Mouse (Mus musculus): Measurements from ENCODE around the gene Fbxl13.

The Fbxl13 gene

DNA sequence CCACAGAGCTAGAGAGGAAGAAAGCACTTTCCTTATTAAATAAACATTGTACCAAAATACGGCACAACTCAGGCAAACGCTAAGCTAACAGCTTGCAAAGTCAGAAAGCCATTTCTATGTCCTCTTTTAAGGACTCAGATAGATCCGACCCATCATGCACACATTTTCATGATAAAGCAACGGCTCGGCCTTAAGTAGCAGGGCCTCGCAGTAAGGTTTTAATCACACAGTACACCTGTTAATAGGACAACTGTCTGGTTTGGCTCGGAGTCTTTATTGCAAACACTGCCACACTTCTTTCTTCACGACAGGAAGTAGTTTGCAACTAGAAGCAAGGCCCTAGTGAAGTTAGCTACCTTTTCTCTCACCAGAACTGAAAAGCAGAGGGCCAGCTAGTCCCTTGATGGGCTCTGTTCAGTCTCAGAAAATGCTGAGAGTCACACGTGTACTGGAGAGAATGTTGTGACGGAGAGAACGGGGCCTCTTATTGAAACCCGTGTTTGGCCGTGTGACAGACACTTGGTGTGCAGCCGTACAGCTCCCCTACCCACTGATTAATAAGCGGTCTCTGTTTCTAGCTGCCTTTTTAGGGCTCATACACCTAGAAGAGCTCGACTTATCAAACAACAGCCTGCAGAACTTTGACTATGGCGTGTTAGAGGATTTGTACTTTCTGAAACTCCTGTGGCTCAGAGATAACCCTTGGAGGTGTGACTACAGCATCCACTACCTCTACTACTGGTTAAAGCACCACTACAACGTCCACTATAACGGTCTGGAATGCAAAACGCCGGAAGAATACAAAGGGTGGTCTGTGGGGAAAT is 70.8 kb downstream of the Fbxl13 start:
- no peak for DNase-seq (ENCODE audit: low spot score)

DNA sequence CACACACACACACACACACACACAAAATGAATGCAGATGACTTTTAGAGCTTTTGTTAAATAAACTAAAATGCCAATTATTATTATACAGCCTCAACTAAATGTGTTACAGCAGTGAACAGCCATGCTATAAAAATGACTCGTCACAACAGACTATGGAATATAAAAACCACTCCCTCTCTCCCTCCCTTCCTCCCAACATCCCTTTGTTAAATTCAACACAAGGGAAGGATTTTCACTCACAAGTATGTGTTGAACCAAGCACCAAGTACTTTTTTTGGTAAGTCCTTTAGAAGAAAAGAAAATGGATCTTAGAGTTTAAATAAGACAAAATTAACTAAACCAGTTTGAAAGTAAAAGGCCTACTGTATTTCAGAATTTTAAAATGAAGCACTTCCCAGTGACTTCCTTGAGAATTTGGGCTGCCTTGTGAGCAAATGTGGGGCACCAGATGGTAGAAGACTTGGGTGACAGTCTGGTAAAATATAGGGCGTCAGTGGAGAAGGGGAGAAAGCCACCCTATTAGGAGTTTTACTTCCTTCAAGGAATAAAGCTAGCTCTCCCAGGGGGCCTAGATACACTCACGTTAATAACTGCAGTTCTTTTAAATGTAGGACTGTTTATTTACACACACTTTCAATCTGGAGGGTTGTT is 72.5 kb downstream of the Fbxl13 start:
- DNase-seq (ENCODE audit: low spot score): no peak

DNA sequence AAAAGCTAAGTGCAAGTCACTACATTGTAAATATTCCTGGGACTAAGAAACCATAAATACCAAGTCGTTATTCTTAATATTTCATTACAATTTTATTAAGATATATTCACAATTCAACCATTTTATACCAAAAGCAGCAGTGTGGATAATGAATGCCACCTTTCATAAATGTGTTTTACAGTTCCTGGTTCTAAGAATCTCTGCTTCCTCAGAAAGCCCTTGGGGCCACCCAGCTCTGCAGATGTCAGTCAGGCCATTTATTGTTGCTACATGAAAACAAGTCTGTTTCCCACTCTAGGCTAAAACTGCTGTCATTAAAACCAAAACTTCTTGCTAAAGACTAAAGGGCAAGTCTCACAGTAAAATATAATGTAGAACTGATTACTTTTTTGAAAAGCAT is 77.7 kb downstream of the Fbxl13 start:
- no peak for DNase-seq (ENCODE audit: low spot score)

DNA sequence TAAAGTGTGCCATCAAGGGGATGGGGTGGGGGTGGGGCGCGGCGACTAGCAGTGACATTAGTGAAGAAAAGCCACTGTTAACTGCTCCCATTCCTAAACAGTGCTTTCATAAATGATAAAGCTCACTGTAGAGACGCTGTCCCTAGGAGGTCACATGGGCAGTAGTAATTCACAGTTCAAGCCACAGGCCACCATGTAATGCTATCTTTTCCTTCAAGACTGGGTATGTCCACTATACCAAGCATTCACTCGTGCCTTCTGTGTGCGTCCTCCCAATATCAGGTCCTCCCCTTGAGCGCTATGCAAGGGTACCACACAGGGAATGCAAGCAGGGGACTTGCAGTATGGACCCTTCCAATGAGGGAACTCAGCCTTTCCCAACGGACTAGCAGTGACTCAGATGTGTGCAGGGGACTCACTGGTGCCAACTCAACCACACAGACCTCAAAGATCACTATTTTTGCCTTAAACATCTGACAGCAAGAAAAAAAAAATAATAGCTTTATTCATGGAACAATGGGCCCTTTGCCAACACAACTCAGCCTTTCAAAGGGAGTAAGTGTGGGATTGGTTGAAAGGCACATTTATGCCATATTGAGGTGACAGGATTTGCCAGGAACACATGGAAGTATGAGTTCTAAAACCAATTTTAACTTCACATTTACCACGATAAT is 79.9 kb downstream of the Fbxl13 start:
- no peak for DNase-seq (ENCODE audit: low spot score)

DNA sequence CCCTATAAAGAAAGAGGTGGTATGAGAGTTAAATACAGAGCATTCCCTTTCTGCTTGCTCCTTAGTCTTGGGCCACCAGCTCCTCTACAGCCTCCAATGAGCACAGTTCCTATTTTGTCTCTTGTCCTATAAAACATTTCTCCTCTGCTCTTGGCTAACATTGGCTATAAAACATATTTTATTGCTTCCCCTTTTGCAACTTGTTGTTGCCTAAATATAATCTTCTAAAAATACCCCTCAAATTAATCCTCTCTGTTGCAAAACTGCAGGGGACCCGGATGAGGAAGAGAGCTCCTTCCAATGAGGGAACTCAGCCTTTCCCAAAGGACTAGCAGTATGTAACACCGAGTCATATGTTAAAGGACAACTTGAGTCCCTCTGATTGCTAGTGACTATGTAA is 81.5 kb downstream of the Fbxl13 start:
- DNase-seq (ENCODE audit: low spot score): no peak

DNA sequence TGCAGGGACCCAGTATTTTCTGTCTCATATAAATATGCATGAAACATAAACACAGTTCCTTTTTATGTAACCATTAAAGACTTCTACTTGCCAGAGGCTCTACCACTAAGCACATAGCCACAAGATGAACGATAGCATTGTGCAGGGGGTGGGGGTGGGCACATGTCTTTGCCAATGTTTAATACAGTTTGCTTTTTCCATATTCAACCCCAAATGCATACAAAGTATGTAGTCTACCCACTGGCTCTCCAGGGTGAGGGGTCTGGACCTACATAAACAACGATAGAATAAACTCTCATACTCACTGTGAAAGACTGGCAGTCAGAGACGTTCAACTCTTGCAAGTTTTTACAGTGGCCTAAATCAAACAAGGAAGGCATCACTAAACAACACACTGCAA is 88.9 kb downstream of the Fbxl13 start:
- DNase-seq (ENCODE audit: low spot score): no peak

DNA sequence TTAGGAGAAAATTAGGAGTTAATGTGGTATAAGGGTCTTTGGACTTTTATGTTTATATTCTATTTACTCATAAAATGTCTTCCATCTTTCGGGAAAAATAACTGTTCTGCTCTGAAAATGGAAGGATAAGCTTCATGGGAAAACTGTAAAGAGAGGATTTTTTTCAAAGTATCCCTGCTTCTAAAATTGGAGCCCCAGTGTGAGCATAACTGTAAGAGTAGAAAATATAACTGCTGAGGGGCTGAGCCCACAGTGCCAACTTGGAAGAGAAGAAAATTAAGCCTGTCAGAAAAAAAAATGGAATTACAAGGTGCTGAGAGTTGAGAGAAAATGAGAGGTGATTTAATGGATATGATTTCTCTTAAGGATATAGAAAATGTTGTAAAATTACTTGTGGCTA is 90.7 kb downstream of the Fbxl13 start:
- no peak for DNase-seq (ENCODE audit: low spot score)

DNA sequence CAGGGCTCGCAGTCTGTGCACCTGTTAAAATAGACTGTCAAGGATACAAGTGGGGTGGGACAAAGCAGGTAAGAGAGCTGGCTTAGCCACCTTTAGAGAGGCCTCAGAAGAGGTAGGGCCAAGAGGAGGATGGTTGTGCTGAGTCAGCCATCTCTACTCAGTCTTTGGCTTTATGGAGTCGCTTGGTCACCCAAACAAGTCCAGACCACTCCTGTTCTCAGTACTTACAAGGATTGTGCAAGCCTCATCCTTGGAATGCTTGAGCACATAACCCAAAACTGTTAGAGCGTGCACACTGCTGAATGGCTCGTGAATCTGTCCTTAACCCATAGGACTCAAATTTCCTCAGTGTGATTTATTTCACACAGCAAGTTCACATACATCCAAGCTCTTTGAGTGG is 91.7 kb downstream of the Fbxl13 start:
- no peak for DNase-seq (ENCODE audit: low spot score)

DNA sequence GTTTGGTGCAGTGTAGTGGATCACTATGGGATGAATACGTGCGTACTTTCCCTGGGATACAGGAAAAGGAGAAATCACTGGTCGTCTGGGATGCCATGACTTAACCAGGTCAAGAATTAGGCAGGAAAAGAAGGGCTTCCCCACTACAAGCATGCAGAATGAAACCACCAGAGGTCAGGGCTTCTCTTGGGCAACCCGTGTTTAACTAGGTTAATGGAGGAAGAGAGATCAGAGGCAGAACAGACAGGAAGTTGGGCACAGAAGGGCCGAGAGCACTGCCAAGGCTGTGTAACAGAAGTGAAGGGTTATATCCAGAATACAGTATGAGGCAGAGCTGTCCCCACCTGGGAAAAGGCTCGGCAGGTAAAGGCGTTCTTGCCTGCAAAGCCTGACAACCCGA is 98.4 kb downstream of the Fbxl13 start:
- no peak for DNase-seq (ENCODE audit: low spot score)

DNA sequence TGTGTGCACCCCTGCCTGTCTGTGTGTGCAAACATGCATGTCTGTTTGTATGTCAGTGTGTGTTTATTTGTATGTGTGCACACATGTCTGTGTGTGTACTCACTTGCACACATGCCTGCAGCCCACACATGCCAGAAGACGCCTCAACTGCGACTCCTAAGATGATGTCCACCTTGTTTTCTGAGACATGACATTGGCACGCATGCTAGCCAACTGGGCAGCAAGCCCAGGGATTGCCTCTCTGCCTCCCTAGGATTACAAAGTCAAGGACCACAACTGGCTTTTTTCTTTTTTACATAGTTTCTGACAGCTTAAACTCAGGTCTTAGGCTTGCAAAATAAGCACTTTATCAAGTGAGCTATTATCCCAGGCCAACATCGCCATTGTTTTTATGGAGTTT is 99.6 kb downstream of the Fbxl13 start:
- no peak for DNase-seq (ENCODE audit: low spot score)

DNA sequence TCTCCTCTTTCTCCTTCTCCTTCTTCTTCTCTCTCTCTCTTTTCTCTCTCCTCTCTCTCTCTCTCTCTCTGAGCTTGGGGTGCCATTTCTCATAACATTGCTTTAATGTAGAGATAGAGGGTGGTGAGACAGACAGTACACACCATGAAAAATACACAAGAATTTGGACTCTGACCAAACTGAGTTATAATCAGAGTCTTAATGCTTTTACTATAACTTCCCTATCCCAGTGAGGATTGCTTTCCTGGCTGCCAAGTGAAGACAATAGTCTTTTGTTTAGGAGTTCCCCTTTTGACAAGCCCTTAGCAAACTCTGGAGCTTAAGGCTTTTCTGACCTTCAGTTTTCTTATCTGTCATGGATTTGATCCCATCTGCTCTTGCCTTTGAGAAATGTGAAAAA is 100.2 kb downstream of the Fbxl13 start:
- DNase-seq (ENCODE audit: low spot score): no peak

DNA sequence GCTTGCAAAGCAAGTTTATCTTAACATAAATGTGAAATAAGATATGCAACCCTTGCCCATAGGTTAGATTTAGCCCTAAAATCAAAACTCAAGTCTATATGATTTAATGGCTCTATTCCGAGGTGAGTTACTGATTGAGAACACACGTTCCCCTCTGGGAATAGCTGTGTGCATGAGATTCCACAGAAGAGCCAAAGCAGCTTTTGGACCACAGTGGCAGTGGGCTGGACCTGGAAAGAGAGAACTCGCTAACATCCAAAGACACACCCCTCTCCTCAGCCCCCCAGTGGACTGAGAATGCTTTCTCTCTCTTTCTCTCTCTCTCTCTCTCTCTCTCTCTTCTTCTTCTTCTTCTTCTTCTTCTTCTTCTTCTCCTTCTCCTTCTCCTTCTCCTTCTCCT is 100.6 kb downstream of the Fbxl13 start:
- peak; percentile 14 for DNase-seq (ENCODE audit: low spot score)

DNA sequence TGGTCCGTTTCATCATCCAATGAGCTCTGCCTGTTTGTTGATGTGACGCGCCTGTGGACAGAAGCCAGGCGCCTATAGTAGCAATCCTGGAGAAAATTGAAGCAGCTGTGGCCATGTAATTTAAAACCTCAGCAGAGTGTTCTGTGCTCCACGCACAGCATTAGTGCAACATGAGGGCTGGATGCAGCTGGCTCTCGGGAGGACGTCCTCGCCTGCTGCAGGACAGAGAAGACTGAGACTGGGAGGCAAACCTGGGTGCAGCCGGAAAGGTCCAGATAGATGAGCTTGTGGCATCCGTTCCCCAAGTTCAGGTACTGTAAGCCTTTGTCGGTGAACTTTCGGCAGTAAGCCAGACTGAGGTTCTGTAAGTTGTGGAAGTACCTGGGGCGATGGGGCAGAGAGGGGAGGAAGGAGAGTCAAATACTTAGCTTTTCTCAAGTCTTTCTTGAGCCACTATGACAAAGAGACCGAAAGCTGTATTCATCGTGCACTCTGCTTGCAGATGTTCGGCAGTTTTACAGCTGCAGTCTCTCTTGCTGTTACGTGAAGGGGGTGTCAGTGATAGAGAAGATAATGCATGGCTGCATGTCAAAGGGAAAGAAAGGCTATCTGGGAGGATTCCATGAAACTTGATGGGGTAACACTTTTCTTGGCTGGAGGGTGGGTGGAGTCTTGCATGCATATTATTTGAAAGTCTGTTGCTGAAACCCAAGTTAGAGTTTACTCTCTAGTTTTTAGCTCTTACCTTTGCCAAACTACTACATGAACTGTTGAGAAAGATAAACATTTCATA is 101.8 kb downstream of the Fbxl13 start, which contains the start of gene Lrrc17:
Gene Lrrc17, plus strand, starts transcription at position 151 of the 793 bp plus-strand sequence.
- DNase-seq (ENCODE audit: low spot score): peak; percentile 79

DNA sequence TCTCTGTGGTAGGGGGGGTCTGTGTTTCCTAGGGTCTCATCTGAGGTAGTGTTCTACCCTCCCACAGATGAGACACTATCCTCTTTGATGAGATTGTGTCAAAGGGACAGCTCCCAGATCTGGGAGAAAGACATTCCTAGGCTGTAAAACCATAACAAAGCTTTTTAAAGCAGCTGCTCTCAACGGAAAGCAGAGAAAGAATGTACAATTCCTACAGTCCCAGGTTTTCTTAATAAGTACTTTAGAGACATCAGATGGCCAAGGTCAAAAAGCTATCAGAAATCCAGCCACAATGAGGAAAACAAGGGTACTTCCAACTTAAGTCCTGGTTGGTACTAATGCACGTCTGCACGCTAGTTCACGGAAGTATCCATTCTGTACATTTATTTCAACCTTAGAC is 103.2 kb downstream of the Fbxl13 start:
- DNase-seq (ENCODE audit: low spot score): no peak

DNA sequence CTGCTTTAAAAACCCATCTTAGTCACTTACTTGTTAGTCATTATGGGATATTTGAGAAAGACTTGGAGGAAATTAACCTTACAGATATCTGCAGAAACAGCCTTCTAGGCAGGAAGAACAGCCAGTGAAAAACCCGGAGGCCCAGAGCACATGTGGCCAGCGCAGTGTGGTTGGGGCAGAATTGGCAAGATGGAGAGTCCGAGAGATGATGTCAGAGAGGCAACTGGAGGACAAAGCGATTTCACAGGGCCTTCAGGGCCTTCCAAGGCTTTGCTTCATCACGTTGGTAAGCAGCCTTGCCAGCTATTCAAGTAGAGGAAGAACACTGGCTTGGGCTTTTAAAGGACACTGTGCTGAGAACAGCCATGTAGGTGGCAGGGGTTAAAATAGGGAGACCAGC is 112.5 kb downstream of the Fbxl13 start:
- no peak for DNase-seq (ENCODE audit: low spot score)

DNA sequence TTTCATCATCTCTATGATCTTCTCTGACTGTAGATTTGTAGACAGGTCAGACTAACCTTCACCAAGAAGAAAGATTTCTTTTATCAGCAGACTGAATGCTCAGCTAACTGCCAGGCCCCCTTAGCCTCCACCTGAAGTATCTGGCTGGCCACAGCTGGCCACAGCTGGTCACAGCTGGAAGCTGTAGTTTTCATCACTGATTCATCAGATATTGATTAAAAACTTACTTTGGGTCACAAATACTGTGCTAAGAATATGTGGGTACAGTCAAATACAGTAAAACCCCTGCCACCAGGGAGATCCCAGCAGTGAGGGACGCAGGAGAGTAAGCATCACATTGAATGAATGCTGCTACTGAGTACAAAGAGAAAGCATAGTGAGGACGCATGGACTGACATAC is 113.3 kb downstream of the Fbxl13 start:
- no peak for DNase-seq (ENCODE audit: low spot score)

DNA sequence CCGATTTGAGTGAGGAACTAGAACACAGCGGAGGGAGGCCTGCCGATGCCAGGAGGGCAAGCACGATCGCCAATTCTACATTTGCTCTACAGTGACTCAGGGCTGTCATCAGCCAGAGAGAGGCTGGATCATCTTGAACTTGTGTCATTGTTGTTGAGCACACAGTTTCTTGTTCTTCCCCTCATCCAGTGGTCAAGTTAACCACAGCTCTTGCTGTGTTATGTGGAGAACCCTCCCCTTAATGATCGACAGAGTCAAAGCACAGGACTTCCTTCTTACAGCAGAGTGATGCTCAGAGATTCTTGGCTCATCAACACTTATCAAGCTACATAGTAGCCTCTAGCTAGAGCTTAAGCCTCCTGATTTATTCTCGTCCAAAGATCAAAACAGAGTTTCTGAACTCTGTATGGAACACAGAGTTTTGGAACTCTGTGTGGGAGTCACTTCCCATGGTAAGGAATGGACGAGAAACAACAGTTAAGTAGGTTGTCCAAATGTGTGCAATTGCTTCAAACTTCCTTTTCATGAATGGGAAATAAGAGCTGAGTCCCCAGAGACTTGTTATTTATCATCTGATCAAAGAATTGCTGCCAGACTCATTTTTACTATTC is 116.2 kb downstream of the Fbxl13 start:
- DNase-seq (ENCODE audit: low spot score): no peak

DNA sequence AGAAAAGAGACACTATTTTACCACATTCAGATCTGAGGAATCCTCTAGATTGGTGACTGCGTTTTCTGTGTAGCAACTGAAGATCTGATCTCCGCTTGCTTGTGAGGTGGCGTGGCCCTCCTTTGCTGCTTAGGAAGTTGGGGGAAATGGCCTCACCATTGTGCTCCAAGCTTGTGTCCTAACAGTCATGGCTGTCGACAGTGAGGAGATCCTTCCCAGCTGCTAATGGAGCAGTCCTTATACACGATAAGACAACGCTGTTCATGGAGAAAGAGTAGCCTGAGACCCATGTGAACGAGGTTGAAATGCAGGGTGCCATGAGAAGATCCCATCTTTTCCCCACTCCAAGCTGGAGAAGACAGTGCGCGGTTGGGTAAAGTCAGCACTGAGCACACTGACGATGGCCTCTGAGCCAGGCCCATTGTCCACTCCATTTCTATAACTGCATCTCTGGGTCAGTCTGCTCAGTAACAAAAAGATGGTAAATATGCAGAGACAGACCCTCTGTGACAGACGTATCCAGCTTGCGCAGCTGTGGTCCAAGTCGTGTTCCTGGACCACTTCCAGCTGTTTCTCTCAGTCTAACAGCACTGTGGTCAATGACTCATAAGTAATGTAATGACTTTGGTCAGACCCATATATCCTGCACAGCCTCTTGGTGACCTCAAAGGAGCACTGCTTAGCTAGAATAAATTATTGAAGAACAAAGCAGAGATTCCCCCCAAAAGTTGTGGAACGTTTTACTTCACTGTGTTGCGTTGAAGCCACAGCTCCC is 117.2 kb downstream of the Fbxl13 start:
- DNase-seq (ENCODE audit: low spot score): no peak

DNA sequence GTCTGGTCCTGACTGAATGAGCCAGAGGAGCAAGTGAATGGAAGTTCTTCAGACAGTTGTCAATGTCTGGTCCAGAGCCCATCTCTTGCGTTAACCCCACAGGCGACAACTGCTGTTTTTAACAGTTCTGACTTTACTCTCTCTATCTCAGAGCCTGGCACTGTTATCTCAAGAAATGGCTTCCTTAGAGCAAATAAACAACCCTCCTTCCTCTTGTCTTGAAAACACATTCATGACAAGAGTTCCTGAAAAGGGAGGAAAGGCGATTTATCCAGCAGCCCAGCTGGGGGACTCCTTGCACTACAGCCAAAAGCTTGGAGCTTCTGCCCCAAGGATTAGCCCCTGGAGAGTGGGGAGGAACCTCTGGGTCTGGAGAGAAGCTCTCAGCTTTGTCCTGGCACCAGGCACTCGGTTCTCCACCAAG is 117.9 kb downstream of the Fbxl13 start:
- DNase-seq (ENCODE audit: low spot score): no peak

DNA sequence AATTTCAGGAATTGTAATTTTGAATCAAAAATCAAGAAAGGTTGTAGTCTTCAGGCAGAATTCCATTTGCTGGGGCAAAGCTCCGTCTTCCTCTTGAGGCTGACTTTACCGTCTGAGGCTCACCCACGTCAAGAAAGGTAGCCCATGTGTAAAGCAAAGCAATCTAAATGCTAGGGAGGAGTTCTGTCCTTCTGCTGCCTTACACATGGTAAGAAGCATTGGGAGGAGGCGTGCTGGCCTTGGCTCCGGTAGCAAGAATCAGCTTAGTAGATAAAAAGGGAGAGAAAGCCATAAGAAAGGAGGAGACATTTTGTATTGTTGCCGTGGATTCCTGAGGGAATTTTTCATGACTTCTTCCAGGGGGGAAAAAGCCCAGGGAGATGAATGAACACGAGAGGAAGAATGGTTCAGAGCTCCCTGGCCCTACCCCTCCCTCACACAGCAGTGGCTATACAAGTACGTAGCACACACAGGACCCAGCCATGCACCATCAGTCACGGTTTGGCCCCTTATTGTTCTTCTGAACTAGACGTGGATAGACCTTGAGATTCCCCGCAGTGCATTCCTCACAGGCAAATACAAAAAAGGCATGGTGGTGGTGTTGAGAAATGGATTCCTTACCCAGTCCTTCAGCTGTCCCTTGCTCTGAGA is 118.5 kb downstream of the Fbxl13 start:
- peak; percentile 64 for DNase-seq (ENCODE audit: low spot score)

DNA sequence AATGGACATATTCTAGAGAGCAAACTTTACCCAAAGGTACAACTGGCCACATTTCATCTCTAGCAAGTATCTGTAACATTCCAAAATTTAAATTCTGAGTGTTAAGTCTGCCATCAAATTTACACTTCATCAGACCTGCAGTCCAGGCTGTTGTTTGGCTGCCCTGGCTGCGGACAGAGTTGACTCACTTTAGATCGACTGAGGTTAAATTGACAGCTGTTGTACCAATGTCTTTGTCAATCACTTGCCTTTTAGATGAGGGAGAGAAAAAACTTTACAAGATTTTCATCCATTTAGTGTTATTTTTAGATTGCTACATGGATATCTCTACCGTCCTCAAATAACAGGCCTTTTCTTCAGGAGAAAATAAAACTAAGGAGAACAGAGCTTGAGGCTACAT is 126.3 kb downstream of the Fbxl13 start:
- DNase-seq (ENCODE audit: low spot score): no peak

Data from embryo, embryonic 10.5 days (tissue).